Mouse (Mus musculus) neural tube, embryonic 14.5 days (tissue): ENCODE data around the gene Iqch. TPM values are rescaled to one million over a fixed set of nuclear protein-coding genes. Genes with fewer than 3 reads are reported as not detected.

Experiments
- ATAC-seq: fragments of 200-750 bp; cut with Nextera tagmentation; 2 replicates; pipeline ENCODE4 v1.8.0; 2017; ENCODE audit warnings: low read depth, mild to moderate bottlenecking, moderate TSS enrichment, moderate library complexity
- H3K27ac ChIP-seq: fragments of 300-500 bp; sonication (generic); 2 replicates; pipeline ENCODE4 v1.5.1; 2014; ENCODE audit warnings: low read depth, mild to moderate bottlenecking, control low read depth, low read length, moderate library complexity, mixed read lengths
- H3K27me3 ChIP-seq: fragments of 300-500 bp; sonication (generic); 2 replicates; pipeline ENCODE4 v1.6.1; 2014; ENCODE audit warnings: low read length; ENCODE audit not compliant: control insufficient read depth, insufficient read depth
- H3K36me3 ChIP-seq: fragments of 300-500 bp; sonication (generic); 2 replicates; pipeline ENCODE4 v1.6.1; 2014; ENCODE audit warnings: low read length, mixed read lengths; ENCODE audit not compliant: control insufficient read depth, insufficient read depth
- H3K4me1 ChIP-seq: fragments of 300-500 bp; sonication (generic); 2 replicates; pipeline ENCODE4 v1.6.1; 2014; ENCODE audit warnings: low read length; ENCODE audit not compliant: control insufficient read depth, insufficient read depth
- H3K4me2 ChIP-seq: fragments of 300-500 bp; sonication (generic); 2 replicates; pipeline ENCODE4 v1.6.1; 2014; ENCODE audit warnings: mild to moderate bottlenecking, low read depth, low read length, control low read depth
- H3K4me3 ChIP-seq: fragments of 300-500 bp; sonication (generic); 2 replicates; pipeline ENCODE4 v1.5.1; 2014; ENCODE audit warnings: low read depth, low read length, control low read depth, mixed read lengths
- H3K9ac ChIP-seq: fragments of 300-500 bp; sonication (generic); replicated peaks from 2 replicates; pipeline ENCODE4 v1.6.1; 2014; ENCODE audit warnings: low read depth, mild to moderate bottlenecking, control low read depth, low read length, mixed read lengths
- H3K9me3 ChIP-seq: fragments of 300-500 bp; sonication (generic); 2 replicates; pipeline ENCODE4 v1.6.1; 2016; ENCODE audit warnings: low read length; ENCODE audit not compliant: control insufficient read depth
- WGBS: fragments of 180-500 bp; shearing (Covaris S2); extraction: QIAGEN DNeasy Blood & Tissue Kit; methylation state at CpG from one replicate; pipeline ENCODE4 v1.1.7; 2014; 5-methylcytosine and 5-hydroxymethylcytosine counted together
- polyA plus RNA-seq: library from polyadenylated mRNA; unstranded; fragments of >200 nt; fragmentation: Nextera tagmentation; extraction: Ambion mirVana; gene quantifications from 2 replicates; pipeline ENCODE4 v1.2.1, GENCODE M21; 2014

Gene Iqch
- polyA plus RNA-seq, 1 experiment from 2014 or later: 0.16 TPM

DNA sequence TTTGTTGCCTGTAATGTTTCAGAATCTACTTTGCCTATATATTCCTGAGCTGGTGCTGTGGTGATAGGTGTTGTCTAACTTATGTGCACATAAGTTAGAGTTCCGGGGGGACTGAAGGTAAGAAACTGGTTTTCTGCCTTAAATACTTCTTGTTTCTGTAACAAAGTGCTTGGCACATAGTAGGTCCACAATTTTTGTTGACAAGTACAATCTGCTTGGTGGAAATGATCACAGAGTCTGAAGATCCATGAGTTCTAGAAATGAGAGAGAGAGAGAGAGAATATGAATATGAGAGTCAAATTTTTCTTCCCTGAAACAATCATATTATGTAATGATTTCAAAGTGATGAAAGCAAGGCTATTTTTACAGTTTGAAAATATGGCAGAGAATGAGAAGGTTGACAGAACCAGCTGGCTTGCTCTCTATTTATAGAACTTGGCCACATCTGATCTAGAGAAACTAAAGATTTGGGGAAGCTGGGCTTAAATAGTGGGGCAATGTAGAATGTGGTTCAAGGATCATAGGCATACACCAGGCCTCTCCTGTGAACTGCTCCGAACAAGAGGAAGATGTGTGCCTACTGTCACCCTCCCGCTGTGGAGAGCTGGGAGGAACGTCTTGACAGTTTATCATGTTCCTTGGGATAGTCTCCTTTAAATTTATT, 39.8 kb upstream of the Iqch start:
- 94% methylated on average over 4 of the region's 4 CpGs for WGBS
- peaks cover 10% of the 10 kb centered on the region; the same call in 1 of the 2 replicates for H3K36me3 ChIP-seq
- H3K9ac ChIP-seq: no peak overlapping the region
- H3K4me3 ChIP-seq: no peak overlapping the region
- no peaks in the 10 kb centered on the region for H3K9me3 ChIP-seq
- no peak overlapping the region for H3K27ac ChIP-seq
- no peaks in the 10 kb centered on the region for H3K4me1 ChIP-seq
- no peaks in the 10 kb centered on the region for H3K27me3 ChIP-seq
- H3K4me2 ChIP-seq: no peak overlapping the region
- no peak for ATAC-seq

GRCm38 (mm10) chr9:63636113-63636512, 33.8 kb upstream of the Iqch start:
- Histone ChIP-seq H3K4me3 (no peak overlapping the region), H3K27me3 (no peaks in the 10 kb centered on the region), H3K36me3 (peaks cover 15% of the 10 kb centered on the region; the same call in 1 of the 2 replicates), H3K4me2 (no peak overlapping the region), H3K27ac (no peak overlapping the region), H3K4me1 (no peaks in the 10 kb centered on the region), H3K9ac (no peak overlapping the region), H3K9me3 (no peaks in the 10 kb centered on the region)
- 69% methylated on average over 7 of the region's 7 CpGs for WGBS
- no peak for ATAC-seq

DNA sequence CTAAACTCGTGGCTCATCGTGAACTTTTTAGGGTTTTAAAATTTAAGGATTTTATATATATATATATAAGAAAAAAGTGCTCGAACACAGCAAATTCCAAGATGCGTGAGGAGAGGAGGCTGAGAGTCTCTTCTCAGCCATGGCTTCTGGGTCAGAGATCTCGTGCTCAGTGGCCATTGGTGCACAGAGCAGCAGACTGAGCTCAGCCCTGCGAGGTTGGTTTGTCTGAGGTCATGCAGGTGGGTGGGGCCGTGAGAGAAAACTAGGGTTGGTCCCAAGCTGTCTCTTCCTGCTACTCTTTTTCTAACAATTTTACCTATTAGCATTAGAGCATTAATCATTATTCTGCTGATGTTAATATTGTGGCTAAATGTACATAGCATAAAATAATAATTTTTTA, 31.0 kb upstream of the Iqch start:
- WGBS: 68% methylated on average over 7 of the region's 7 CpGs
- H3K9ac ChIP-seq: no peak overlapping the region
- peaks cover 5% of the 10 kb centered on the region; the same call in 1 of the 2 replicates for H3K36me3 ChIP-seq
- ATAC-seq: no peak
- no peaks in the 10 kb centered on the region for H3K4me1 ChIP-seq
- H3K27me3 ChIP-seq: no peaks in the 10 kb centered on the region
- H3K9me3 ChIP-seq: no peaks in the 10 kb centered on the region
- no peak overlapping the region for H3K4me2 ChIP-seq
- no peak overlapping the region for H3K27ac ChIP-seq
- H3K4me3 ChIP-seq: no peak overlapping the region

DNA sequence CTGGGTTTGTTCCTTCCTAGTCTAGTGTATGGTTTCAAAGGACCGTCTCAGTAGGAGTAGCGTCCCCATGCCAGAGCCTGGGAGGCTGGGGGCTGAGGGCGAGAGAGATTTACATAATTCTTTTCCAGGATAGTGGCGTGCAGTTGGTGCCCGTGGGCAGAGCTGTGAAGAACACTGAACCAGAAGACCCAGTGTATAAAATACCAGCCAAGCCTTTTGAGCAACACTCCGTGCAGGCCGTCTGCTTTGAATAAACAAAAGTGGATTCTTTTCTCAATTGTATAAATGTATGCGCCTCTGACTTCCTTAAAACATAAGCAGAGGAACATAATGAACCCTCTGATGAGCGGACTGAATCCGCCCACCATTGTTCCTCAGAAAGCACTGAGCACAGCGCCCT, 30.6 kb upstream of the Iqch start:
- peaks cover 5% of the 10 kb centered on the region; the same call in 1 of the 2 replicates for H3K36me3 ChIP-seq
- H3K27ac ChIP-seq: no peak overlapping the region
- H3K4me2 ChIP-seq: no peak overlapping the region
- H3K9me3 ChIP-seq: no peaks in the 10 kb centered on the region
- H3K27me3 ChIP-seq: no peaks in the 10 kb centered on the region
- WGBS: 39% methylated on average over 11 of the region's 11 CpGs
- ATAC-seq: no peak
- H3K4me1 ChIP-seq: no peaks in the 10 kb centered on the region
- no peak overlapping the region for H3K4me3 ChIP-seq
- no peak overlapping the region for H3K9ac ChIP-seq

DNA sequence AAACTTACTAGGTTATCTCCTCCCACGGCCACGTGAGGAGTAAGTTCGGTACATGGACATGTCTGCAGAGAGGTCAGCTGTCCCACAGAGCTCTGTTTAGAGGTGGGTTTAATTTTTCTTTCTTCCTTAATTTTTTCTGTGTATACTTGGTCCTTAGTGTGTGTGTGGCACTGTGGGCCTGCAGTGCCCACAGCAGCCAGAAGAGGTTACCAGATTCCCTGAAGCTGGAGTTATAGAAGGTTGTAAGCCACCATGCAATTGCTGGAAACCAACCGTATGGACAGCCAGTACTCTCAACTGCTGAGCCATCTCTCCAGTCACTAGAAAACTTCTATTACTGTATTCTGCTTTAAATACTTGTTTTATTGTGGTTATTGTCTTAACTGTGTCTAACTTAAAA, 29.8 kb upstream of the Iqch start:
- H3K36me3 ChIP-seq: 0 out of 2 replicates have a peak, but pooled peaks cover 5% of the 10 kb centered on the region
- no peak overlapping the region for H3K4me2 ChIP-seq
- H3K4me1 ChIP-seq: no peaks in the 10 kb centered on the region
- 69% methylated on average over 4 of the region's 4 CpGs for WGBS
- no peak for ATAC-seq
- no peak overlapping the region for H3K27ac ChIP-seq
- no peaks in the 10 kb centered on the region for H3K9me3 ChIP-seq
- no peaks in the 10 kb centered on the region for H3K27me3 ChIP-seq
- no peak overlapping the region for H3K4me3 ChIP-seq
- no peak overlapping the region for H3K9ac ChIP-seq

- Histone ChIP-seq H3K9me3 (no peaks in the 10 kb centered on the region), H3K4me2 (no peak overlapping the region), H3K27me3 (no peaks in the 10 kb centered on the region), H3K9ac (no peak overlapping the region), H3K36me3 (no peaks in the 10 kb centered on the region; the same call in 1 of the 2 replicates), H3K4me3 (no peak overlapping the region), H3K4me1 (no peaks in the 10 kb centered on the region), H3K27ac (no peak overlapping the region)
- no peak for ATAC-seq
- WGBS: 82% methylated on average over 9 of the region's 9 CpGs
Measured at GRCm38 (mm10) chr9:63625090-63625756, 22.9 kb upstream of the Iqch start.

GRCm38 (mm10) chr9:63623895-63624569, 21.7 kb upstream of the Iqch start:
- no peak overlapping the region for H3K4me3 ChIP-seq
- no peak overlapping the region for H3K27ac ChIP-seq
- no peak overlapping the region for H3K4me2 ChIP-seq
- 84% methylated on average over 15 of the region's 15 CpGs for WGBS
- no peaks in the 10 kb centered on the region for H3K9me3 ChIP-seq
- H3K4me1 ChIP-seq: no peaks in the 10 kb centered on the region
- no peak overlapping the region for H3K9ac ChIP-seq
- no peaks in the 10 kb centered on the region for H3K27me3 ChIP-seq
- no peaks in the 10 kb centered on the region; the same call in 1 of the 2 replicates for H3K36me3 ChIP-seq
- ATAC-seq: no peak

GRCm38 (mm10) chr9:63617967-63618366, 15.7 kb upstream of the Iqch start:
- Histone ChIP-seq H3K4me2 (no peak overlapping the region), H3K36me3 (peaks cover 6% of the 10 kb centered on the region; the same call in 1 of the 2 replicates), H3K4me1 (peaks cover 5% of the 10 kb centered on the region; the same call in 1 of the 2 replicates), H3K27me3 (no peaks in the 10 kb centered on the region), H3K4me3 (no peak overlapping the region), H3K9me3 (no peaks in the 10 kb centered on the region), H3K9ac (no peak overlapping the region), H3K27ac (no peak overlapping the region)
- no peak for ATAC-seq
- WGBS: 93% methylated on average over 2 of the region's 2 CpGs
